Mouse (Mus musculus): ENCODE results near the gene Anxa8.

Gene Anxa8

GRCm38 (mm10) chr14:34120016-34120910 is 34.5 kb downstream of the Anxa8 start:
- no peak for DNase-seq

GRCm38 (mm10) chr14:34120923-34121351 is 35.2 kb downstream of the Anxa8 start:
- DNase-seq, result no peak

DNA sequence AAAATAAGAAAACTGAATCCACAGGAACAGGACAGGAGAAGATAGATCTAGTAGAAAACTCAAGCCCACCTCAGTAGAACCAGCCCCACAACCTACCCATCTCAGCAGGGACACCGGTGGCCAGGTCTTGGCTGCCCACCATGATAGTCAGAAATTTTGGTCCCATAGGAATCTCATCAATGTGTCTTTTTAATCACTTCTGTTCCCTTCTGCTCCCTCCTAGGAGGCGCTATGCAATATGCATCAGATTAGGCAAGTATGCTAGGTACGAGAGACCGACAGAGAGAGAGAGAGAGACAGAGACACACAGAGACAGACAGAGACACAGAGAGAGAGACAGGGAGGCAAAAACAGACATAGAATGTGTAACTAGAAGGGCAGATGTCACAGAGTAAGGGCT is 35.9 kb downstream of the Anxa8 start:
- no peak for DNase-seq

DNA sequence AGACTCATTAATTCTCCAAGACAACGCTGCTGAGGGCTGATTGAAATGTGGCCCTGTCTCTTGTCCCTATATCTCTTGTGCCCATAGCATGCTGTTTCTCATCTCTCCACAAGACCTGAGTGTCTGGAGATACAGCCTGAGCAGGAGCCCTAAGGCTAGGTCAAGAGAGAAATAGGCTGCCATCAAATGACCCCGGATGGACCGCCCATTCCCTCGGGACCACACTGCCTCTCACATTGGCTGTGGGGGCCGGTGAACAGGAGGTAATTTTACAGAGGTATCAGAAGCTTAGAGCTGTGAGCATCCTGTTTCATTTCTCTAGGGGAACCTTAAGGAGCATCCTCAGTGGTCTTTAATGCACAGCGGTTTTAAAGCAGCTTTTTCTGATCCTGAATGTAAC is 45.4 kb downstream of the Anxa8 start:
- DNase-seq, result no peak

- DNase-seq, result no peak
Measured at GRCm38 (mm10) chr14:34135391-34135790, 49.6 kb downstream of the Anxa8 start.

DNA sequence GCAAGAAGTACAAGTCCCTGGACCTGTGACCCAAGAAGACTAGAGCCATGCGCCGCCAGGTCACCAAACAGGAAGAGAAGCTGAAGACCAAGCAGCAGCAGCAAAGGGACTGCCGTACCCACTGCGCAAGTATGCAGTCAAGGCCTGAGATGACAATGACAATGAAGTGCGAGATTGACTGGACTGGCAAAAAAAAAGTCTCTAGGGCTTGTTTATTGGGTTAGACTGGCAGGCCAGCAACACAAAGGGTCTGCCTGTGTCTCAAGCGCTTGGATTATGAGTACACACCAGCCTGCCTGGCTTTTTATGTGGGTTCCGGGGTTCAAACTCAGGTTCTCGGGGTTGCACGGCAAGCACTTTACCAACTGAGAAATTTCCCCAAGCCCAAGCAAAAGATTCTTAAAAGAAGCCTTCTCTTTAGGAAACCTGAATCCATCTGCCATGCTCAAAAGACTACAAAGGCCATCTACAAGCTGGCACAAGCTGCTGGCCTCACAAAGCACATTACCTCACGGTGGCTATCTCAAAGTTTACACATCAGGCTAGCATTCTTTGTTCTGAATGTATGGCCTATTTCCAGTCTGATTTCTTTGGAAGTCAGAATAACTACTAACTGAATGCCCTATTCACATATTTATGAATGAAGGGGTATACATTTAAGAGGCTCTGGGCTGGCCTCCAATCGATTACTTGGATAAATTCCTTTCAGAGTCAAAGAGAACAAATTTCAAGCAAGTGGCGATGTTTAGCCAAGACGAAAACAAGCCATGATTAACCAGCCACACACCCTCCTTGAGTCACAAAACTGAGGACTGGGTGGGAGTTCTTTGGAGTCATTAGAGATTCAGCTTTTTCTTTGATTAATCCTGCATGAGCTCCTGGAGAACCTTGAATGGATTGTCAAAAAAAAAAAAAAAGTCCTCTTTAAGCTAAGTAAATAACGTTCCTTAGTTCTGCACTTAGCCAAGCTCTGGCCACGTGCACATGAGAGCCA is 54.2 kb downstream of the Anxa8 start:
- DNase-seq, result no peak

DNA sequence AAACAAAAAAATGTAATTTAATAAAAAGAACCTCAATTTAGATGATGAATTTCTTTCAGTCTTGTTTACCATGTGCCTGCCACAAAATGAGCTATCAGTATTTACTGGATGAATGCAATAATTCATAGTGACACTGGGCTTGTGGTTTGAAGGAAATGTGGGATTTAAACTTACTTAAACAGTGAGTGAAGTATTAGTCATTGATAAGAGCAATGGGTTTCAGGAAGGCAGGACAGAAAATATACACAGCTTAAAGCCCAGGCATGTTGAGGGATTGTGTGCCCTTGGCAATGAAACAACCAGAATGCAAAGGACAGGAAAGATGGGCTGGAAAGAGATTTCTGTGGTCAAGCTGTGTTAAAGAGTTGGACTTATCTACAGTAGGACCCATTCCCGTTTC is 56.5 kb downstream of the Anxa8 start:
- no peak for DNase-seq

DNA sequence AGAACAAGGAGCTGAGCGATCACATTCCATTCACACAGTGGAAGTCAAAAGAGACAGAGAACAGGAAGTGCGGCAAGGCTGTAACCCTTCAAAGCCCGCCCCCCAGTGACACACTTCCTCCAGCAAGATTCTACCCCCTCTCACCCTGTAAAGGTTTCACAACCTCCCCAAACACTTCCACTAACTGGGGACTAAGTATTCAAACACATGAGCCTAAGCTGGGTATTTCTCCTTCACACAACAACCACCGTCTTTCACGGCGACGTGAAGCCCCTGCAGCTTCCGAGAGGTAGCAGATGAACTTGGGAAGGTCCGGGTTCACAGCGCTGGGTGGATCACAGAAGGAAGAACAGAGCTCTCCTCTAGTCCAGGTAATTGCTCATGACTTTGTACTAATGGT is 57.1 kb downstream of the Anxa8 start:
- DNase-seq, result no peak
